Mouse (Mus musculus) embryonic facial prominence, embryonic 11.5 days (tissue): ENCODE results near the gene Kcne3. TPM values are rescaled to one million over a fixed set of nuclear protein-coding genes. Genes with fewer than 3 reads are reported as not detected.

Source experiments
- ATAC-seq: fragments of 200-750 bp; cut with Nextera tagmentation; replicated peaks from 2 replicates; pipeline ENCODE4 v1.8.0; 2017; ENCODE audit warnings: low read depth; ENCODE audit not compliant: insufficient number of reproducible peaks, low FRiP score, low TSS enrichment
- DNase-seq: peaks from one replicate; pipeline ENCODE4 v3.0.0-alpha.2; 2015; ENCODE audit warnings: low spot score
- H3K27ac ChIP-seq: fragments of 300-500 bp; sonication (generic); replicated peaks from 2 replicates; pipeline ENCODE4 v1.5.1; 2014; ENCODE audit warnings: mild to moderate bottlenecking, low read depth, low read length, control low read depth
- H3K27me3 ChIP-seq: fragments of 300-500 bp; sonication (generic); 2 replicates; pipeline ENCODE4 v1.6.1; 2014; ENCODE audit warnings: mild to moderate bottlenecking, low read length, moderate library complexity, mixed read lengths; ENCODE audit not compliant: control insufficient read depth, insufficient read depth
- H3K36me3 ChIP-seq: fragments of 300-500 bp; sonication (generic); replicated peaks from 2 replicates; pipeline ENCODE4 v1.6.1; 2014; ENCODE audit warnings: low read depth, mild to moderate bottlenecking, low read length, moderate library complexity, mixed read lengths; ENCODE audit not compliant: control insufficient read depth, insufficient read depth
- H3K4me1 ChIP-seq: fragments of 300-500 bp; sonication (generic); 2 replicates; pipeline ENCODE4 v1.6.1; 2014; ENCODE audit warnings: low read length, mixed read lengths; ENCODE audit not compliant: control insufficient read depth, insufficient read depth
- H3K4me2 ChIP-seq: fragments of 300-500 bp; sonication (generic); 2 replicates; pipeline ENCODE4 v1.6.1; 2014; ENCODE audit warnings: low read depth, mild to moderate bottlenecking, control low read depth, low read length, moderate library complexity
- H3K4me3 ChIP-seq: fragments of 300-500 bp; sonication (generic); 2 replicates; pipeline ENCODE4 v1.5.1; 2014; ENCODE audit warnings: low read depth, low read length, control low read depth
- H3K9ac ChIP-seq: fragments of 300-500 bp; sonication (generic); replicated peaks from 2 replicates; pipeline ENCODE4 v1.6.1; 2014; ENCODE audit warnings: mild to moderate bottlenecking, control low read depth, low read length
- H3K9me3 ChIP-seq: fragments of 300-500 bp; sonication (generic); replicated peaks from 2 replicates; pipeline ENCODE4 v1.6.1; 2016; ENCODE audit warnings: mild to moderate bottlenecking, low read length, inconsistent platforms, mixed read lengths; ENCODE audit not compliant: control insufficient read depth
- WGBS: fragments of 180-500 bp; shearing (Covaris S2); extraction: QIAGEN DNeasy Blood & Tissue Kit; methylation state at CpG from one replicate; pipeline ENCODE4 v1.1.7; 2014; 5-methylcytosine and 5-hydroxymethylcytosine counted together
- polyA plus RNA-seq: library from polyadenylated mRNA; unstranded; fragments of >200 nt; fragmentation: Nextera tagmentation; extraction: Ambion mirVana; gene quantifications from 2 replicates; pipeline ENCODE4 v1.2.1, GENCODE M21; 2014

Gene Kcne3
- polyA plus RNA-seq, 1 experiment from 2014 or later, result 13.7 TPM

DNA sequence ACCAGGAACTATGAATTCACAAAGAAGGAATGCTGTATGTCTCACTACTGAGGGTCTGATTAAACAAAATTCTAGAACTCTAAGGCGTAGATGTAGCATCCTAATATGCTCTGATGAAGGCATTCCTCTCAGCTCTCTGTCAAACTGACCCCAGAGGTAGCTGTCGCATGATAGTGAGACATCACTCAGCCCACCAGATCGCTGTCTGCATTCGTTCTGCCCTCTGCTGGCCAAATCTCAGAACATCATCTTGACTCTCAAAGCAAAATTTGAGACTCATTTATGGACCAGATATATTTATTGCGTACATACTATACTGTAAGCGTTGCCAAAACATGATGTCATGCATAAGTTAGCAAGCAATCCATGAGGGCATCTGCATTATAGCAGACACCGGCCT is 11.3 kb downstream of the Kcne3 start:
- ATAC-seq, result no peak
- H3K27me3 ChIP-seq, result no peaks in the 10 kb centered on the region
- no peaks in the 10 kb centered on the region for H3K36me3 ChIP-seq
- H3K4me2 ChIP-seq, result no peak overlapping the region
- 24% methylated on average over 7 of the region's 7 CpGs for WGBS
- DNase-seq, result peak; percentile 70
- H3K4me1 ChIP-seq, result no peaks in the 10 kb centered on the region
- no peak overlapping the region for H3K27ac ChIP-seq
- H3K9ac ChIP-seq, result no peak overlapping the region
- no peaks in the 10 kb centered on the region for H3K9me3 ChIP-seq
- no peak overlapping the region for H3K4me3 ChIP-seq

- ATAC-seq (no peak; the same call in 1 of the 2 replicates), DNase-seq (peak; percentile 43)
- 28% methylated on average over 4 of the region's 4 CpGs for whole genome bisulfite sequencing
- Histone ChIP-seq H3K27ac (no peak overlapping the region), H3K4me2 (no peak overlapping the region), H3K36me3 (no peaks in the 10 kb centered on the region), H3K9ac (no peak overlapping the region), H3K4me3 (no peak overlapping the region), H3K4me1 (no peaks in the 10 kb centered on the region), H3K9me3 (no peaks in the 10 kb centered on the region), H3K27me3 (no peaks in the 10 kb centered on the region)
Observed at GRCm38 (mm10) chr7:100190167-100190566, 13.9 kb downstream of the Kcne3 start.

- DNase-seq, result peak; percentile 79
- WGBS, result 4% methylated on average over 4 of the region's 4 CpGs
Observed at GRCm38 (mm10) chr7:100190778-100191177, 14.5 kb downstream of the Kcne3 start.

DNA sequence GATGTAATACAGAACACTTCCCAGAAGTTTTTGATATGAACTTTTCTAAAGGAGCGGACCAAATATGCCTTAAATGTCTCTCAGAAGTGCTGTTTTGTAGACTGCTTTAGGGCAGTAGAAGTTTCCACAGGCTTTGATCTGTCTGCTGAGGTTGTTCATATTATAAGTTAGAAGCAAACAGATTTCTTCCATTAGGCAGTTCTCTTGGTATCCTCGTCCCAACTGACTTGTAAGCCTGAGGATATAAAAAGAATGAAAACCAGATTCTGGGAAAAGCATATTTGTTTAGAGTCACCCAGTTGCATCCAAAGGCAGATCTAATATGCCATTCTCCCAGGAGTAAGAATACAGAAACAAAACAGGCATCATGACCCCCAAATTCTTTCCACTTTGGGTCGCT is 24.9 kb downstream of the Kcne3 start:
- Histone ChIP-seq H3K9me3 (no peaks in the 10 kb centered on the region), H3K27ac (no peak overlapping the region), H3K36me3 (no peaks in the 10 kb centered on the region), H3K27me3 (no peaks in the 10 kb centered on the region), H3K9ac (no peak overlapping the region), H3K4me1 (no peaks in the 10 kb centered on the region), H3K4me2 (no peak overlapping the region), H3K4me3 (no peak overlapping the region)
- 62% methylated on average over 3 of the region's 3 CpGs for WGBS
- ATAC-seq, result no peak
- DNase-seq, result peak; percentile 59

More at GRCm38 (mm10) chr7:100190778-100191177, 14.5 kb downstream of the Kcne3 start:
- Histone ChIP-seq H3K4me3 (no peak overlapping the region), H3K9ac (no peak overlapping the region), H3K27ac (no peak overlapping the region), H3K27me3 (no peaks in the 10 kb centered on the region), H3K4me1 (no peaks in the 10 kb centered on the region), H3K9me3 (no peaks in the 10 kb centered on the region), H3K36me3 (no peaks in the 10 kb centered on the region), H3K4me2 (no peak overlapping the region)
- ATAC-seq, result 0 out of 2 replicates have a peak, but pooled peaks have one; percentile 52

- no peaks in the 10 kb centered on the region for H3K27me3 ChIP-seq
- no peak overlapping the region for H3K4me2 ChIP-seq
- H3K27ac ChIP-seq, result no peak overlapping the region
- DNase-seq, result no peak
- no peak overlapping the region for H3K4me3 ChIP-seq
- no peaks in the 10 kb centered on the region for H3K9me3 ChIP-seq
- no peaks in the 10 kb centered on the region for H3K4me1 ChIP-seq
- H3K36me3 ChIP-seq, result no peaks in the 10 kb centered on the region
- 70% methylated on average over 3 of the region's 3 CpGs for WGBS
- ATAC-seq, result no peak
- H3K9ac ChIP-seq, result no peak overlapping the region
Observed at GRCm38 (mm10) chr7:100203616-100204015, 27.3 kb downstream of the Kcne3 start.

GRCm38 (mm10) chr7:100204871-100205270 is 28.6 kb downstream of the Kcne3 start:
- no peaks in the 10 kb centered on the region for H3K4me1 ChIP-seq
- DNase-seq (peak; percentile 75), ATAC-seq (no peak)
- H3K4me2 ChIP-seq, result no peak overlapping the region
- no peak overlapping the region for H3K4me3 ChIP-seq
- H3K9me3 ChIP-seq, result no peaks in the 10 kb centered on the region
- H3K27me3 ChIP-seq, result no peaks in the 10 kb centered on the region
- no peak overlapping the region for H3K9ac ChIP-seq
- no peaks in the 10 kb centered on the region for H3K36me3 ChIP-seq
- H3K27ac ChIP-seq, result no peak overlapping the region
- 37% methylated on average over 6 of the region's 6 CpGs for WGBS

- H3K27ac ChIP-seq, result no peak overlapping the region
- H3K4me1 ChIP-seq, result no peaks in the 10 kb centered on the region
- no peak overlapping the region for H3K4me3 ChIP-seq
- H3K27me3 ChIP-seq, result no peaks in the 10 kb centered on the region
- no peaks in the 10 kb centered on the region for H3K9me3 ChIP-seq
- ATAC-seq, result no peak
- no peak overlapping the region for H3K9ac ChIP-seq
- H3K36me3 ChIP-seq, result no peaks in the 10 kb centered on the region
- 97% methylated on average over 2 of the region's 2 CpGs for WGBS
- no peak for DNase-seq
- no peak overlapping the region for H3K4me2 ChIP-seq
Observed at GRCm38 (mm10) chr7:100206144-100206543, 29.8 kb downstream of the Kcne3 start.

GRCm38 (mm10) chr7:100207886-100208285 is 31.6 kb downstream of the Kcne3 start:
- ATAC-seq, result no peak
- H3K27ac ChIP-seq, result no peak overlapping the region
- no peak overlapping the region for H3K9ac ChIP-seq
- H3K9me3 ChIP-seq, result no peaks in the 10 kb centered on the region
- no peaks in the 10 kb centered on the region for H3K4me1 ChIP-seq
- no peak overlapping the region for H3K4me3 ChIP-seq
- no peaks in the 10 kb centered on the region for H3K36me3 ChIP-seq
- H3K27me3 ChIP-seq, result no peaks in the 10 kb centered on the region
- DNase-seq, result no peak
- no peak overlapping the region for H3K4me2 ChIP-seq
